Mouse (Mus musculus) spleen, embryonic (tissue): Measurements from ENCODE around the gene Kera.

Source experiments
- CTCF ChIA-PET: fragments of 350-600 bp; sonication (Branson Sonifier 250); formaldehyde crosslinking; loops from one replicate; lab custom pipeline; 2022; lab: Charles Lee

The Kera gene

DNA sequence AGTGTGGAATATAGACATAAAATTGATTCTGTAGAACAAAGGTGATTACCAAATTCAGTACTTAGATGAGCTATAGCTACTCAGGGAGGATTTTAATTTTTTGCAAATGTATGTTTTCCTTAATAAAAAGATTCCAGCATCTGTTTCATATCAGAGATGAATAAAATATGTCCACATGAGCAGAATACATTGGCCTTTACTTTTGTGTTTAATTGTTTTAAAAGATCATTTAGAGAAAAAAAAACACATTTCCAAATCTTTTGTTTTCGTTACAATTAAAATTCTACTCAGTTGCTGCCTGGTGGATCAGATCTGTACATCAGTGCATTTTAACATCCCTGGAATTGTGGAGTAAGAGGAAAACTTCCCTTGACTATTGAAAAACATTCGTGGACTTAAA is at the start of gene Kera:
Kera (plus strand) TSS at position 301 of the 400 bp plus-strand sequence.
- CTCF ChIA-PET = no interaction called here

DNA sequence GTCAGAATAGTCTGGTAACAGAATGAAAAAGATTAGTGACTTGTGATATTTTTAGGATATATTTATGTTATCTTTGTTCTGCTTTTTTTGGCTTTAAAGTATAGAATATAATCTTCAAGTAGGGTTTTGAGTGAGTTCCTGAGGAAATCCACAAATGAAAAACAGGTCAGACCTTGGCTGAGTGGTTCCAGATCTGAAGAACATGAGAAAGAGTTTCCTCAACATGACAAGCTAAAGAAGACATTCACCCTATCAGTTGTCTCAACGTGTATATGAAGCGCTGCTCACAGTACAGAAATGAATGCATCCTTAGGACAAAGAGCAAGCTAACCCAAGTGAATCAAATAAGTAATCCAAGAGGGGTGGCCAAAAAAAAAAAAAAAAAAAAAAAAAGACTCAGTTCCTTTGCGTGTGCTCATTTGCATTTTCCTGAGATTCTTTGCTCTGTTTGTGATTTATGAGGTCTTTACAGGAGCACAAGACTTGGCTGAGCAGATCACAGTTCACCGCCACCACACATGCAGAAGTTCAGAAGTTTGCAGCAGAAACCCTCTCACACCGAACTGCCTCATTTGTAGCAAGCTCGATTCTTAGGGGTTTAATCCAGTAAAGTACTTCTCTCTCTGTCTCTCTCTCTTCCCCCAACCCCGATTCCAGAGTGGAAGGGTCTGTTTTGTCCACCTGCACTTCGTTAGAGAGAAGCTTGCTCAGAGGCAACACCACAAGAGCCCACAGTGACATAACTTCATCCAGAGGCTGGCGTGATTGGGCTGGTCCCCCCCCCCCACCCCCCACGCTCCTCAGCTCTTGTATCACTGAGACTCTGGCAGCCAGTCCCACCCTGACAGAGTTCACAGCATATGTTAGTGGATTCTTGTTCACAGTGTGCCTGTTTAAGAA is 41.5 kb upstream of the Kera start, which contains the start of gene Lum:
Lum (plus strand) TSS at position 172 of the 900 bp plus-strand sequence.
- CTCF ChIA-PET = no interaction called here

DNA sequence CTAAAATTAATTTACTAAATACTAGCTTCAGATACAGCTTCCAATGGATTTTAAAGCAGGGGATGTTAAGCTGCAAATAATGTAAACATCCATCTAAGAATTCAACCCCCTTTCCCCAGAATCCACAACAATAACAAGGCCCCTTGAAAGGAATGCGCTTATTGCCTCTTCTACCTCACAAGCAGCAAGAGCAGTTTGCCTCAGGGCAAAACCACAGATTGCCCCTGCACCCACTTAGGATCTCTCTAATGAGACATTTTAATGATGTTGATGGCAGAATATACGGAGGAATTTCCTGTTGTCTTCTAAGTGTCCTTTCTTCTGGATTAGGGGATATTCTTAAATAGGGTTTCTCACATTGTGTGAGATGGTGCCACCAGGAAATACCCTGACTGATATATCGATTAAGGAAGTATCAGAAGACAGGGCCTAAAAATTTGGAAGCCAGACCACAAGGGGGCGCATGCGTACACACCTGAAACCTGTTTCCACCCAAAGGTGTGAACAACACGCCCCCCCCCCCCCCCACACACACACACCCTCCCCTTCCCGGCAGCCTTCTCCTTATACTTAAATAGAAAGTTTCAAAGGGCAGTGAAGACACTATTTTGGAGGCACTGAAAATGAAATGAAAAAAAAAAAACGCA is 39.1 kb upstream of the Kera start:
- CTCF ChIA-PET = no interaction called here

DNA sequence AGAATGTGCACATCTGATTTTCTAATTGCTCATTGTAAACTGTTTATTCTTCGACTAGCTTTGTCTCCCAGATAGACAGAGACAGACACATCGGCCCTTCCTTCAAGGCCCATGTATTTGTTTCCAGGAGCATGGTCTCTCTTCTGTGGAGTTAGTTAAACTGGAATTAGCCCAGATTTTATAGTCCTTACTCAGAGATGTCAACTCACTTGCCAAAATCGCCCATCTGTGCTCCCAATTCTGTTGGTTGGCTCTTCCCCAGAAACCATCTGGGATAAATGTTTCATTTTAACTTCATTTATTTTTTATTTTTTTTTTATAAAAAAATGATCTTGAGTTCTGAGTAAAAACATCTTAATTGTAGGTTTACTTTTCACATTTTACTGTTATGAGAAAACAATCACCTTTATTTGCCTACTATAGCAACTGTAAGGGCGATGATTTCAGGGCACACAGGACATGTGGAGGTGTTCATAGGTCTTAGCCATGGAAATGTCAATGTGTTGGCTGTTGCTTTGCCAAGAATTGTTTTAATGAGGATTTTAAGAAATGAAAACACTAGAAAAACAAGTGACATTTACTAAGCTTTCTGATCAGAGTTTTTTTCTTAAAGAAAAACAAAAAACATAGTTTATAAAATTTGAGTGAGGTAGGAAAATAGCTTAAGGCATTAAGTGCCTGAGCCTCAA is 24.0 kb upstream of the Kera start:
- CTCF ChIA-PET = no interaction called here

DNA sequence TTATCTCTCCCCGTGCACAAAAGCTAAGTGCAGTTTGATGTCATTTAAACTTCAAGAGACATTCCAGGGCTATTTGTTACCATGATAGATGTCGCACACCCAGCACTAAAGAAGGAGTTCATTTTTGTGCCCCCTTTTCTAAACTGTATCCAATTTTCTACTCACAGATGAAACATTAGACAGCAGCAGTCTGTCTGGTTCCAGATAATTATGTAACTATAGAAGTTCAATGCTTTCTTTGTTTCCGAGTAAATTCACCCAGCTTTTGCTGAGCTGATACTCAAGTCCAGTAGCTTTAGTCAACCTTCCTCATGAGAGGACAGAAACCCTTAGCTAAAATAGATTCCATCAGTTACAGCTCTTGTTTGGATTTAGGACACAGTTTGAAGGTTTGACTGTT is 22.5 kb upstream of the Kera start:
- CTCF ChIA-PET = no interaction called here

DNA sequence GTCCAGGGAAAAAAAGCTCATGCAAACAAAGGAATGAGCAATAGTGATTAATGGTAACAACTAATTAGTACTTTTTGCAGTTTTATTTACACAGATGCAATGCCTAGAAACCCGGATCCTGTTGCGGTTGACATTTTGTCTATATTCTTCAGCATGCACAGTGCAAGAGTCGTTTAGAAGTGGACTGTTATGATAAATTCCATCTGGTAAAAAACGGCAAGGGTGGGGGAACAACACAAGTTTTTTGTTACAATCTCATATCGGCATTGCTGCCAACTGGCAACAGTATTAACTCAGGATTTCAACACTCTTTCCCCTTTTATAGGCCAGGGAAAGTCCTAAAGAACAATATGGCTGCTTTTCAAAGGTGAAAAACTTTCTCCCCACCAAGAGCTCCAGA is 19.5 kb upstream of the Kera start:
- CTCF ChIA-PET = no interaction called here

DNA sequence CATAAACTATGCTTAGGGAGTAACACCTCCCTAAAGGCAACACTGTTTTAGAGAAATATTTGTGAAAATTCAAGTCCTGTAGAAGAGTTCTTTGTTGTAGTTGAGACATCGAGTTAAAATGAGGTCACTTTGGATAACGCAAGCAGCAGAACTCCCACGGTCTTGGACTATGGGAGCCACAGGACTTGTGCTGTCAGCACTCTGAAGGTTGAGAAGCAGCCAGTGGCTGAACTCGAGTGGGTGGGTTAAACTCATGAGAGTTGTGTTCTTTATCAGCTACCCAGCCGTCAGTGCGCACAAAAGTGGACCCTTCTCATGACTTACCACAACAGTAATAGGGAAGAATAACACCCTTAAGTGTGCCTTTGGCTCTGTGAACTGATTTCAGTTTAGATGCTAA is 17.1 kb upstream of the Kera start:
- CTCF ChIA-PET = no interaction called here

DNA sequence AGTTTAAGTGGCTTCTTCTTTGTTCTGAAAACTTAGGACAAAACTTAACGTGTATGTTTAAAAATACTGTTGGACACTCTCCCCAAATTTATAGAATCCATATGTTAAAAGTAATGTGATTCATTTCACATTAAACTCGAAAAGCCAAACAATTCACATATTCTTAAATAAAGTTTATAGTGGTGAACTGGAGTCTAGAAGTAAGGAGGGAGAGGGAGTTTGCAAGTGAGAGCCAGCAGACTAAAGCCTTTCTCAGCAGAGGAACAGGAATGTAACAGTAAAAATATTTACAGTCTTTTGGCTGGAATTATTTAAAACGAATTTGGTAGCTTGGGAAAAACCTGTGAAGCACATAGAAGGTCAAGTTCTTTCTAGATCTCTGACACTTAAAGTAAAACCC is 15.6 kb upstream of the Kera start:
- CTCF ChIA-PET = no interaction called here

DNA sequence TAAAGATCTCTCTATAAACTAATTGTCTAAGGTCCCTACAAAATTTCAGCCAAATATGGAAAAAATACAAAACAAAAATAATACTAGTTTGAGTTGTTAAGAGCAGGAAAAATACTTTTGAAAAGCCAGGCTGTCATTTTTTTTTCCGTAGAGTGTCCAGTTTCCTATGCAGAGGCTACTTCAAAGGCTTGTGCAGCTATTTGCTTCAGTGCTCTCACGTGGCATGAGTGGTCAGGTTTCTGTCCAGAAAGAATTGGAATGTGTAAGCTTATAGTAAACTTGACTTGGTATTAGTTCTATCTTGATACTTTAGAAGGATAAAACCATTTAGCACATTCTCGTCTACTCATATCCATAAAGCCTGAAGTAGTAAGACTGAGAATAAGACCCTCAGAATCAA is 15.0 kb upstream of the Kera start:
- CTCF ChIA-PET = no interaction called here

DNA sequence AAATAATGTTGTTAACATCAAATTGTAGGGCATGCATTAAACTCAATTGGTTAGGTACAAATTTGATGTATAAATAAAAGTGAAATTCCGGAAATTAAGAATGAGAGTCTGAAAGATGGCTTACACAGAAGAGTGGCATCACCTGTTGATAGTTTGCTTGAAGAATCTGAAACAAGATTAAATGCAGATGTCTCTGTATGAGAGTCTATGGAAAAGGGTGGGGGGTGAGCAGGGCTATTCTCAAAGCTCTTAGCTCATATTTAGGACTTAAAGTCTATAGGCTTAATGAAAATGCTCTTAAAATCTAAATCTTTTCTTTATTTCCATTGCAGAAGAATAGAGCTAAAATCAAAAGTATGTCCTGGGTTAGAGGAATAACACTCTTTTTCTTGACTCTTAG is 11.0 kb upstream of the Kera start:
- CTCF ChIA-PET = no interaction called here

DNA sequence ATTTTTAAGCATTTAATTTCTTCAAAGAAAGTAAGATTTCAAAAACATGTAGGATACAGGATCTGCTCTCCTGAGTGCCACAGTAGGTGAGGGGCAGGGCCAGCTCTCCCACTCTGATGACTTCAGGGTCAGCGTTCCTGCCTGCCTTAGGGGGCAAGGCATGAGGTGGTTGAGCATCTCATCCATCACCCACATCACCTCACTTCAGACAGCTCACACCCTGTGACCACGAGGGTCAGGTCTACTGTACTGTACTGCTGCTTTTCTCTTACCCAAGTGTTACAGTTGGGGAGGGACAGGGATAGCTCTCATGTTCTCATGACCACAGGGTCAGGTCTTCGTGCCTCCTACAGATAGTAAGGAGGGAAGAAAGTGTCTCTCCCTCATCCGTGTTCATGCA is 4.9 kb upstream of the Kera start:
- CTCF ChIA-PET = no interaction called here

DNA sequence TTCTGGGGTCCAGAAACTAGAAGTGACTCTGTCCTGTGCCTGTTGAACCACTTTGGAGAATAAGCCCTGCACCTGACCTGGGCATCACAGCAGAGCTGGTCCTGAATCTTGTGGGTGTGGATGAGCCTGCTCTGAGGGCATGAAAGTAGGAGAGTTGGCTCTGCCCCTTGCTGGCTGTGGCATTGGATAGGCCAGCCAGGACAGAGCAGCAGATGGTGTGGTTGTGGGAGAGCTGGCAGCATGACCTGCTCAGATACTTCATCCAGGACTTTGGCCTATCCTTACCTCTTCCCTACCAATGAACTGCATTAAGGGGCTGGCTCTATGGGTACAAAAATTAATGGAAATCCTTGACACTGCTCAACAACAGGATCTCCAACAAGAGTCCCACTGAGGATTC is 3.4 kb upstream of the Kera start:
- CTCF ChIA-PET = no interaction called here

DNA sequence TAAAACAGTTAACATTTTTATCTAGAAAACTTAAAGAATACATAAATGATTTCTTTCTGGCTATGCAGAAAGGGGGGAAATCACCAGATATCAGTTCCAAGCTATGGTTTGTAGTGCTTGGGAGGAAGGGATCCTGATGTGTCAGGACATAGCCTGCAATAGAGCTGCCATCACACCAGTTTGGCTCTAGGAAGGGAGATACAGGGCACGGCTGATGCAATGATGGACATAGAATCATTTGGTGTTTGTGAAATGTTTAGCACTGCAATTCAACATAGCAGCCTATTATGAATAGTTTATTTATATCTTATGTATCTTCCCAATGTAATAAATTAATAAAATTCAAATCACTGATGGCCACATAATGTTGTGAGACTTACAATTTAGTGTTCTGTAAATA is 15.6 kb downstream of the Kera start:
- CTCF ChIA-PET = no interaction called here

DNA sequence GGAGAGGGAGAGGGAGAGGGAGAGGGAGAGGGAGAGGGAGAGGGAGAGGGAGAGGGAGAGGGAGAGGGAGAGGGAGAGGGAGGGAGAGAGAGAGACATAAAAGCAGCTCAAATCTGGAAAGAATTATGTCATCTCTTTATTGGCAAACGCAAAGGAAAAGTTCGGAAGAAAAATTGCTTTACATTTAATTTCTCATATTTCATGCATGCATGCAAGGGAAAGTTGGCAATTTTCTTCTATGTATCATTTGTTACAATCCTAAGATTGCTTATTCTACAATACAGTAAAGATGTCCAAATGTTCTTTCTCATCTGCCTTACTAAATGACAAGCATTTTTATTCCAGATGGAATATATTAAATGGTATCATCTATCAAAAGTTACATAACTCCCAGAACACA is 17.7 kb downstream of the Kera start:
- CTCF ChIA-PET = no interaction called here

DNA sequence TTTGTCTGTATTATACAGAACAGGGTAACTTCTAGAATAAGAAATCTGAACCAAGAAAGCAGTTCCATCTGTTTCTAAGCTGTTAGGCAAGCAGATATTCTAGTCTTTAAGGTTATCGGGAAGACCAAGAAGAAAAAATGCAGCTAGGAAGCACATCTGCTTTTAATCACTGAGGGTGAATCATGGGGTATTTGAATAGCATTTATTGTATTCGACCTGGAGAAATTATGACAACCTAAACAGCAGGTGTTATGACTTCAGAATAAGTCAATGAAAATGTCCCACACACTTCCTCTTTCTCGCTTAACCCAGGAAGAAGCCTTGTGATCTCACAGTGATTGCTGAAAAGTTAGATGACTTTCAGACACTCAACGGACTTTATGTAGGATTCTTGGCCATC is 18.4 kb downstream of the Kera start:
- CTCF ChIA-PET = no interaction called here

DNA sequence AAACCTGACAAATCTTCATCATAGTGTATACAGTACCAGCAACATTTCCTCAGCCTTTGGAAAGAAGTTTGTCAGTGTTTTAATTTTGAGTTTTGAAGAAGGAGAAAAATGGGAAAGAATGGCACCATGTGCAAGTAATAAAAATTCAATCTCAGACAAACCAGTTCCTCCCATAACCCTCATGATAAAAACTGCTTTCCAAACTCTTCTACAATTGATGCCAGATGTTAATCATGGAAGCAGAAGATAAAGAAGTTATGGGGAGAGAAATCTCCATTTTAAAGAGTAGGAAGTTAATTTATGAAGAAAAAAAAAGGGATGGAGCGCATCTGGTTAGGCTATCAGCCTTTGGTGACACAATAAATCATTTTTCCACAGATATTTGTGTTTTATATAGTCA is 19.9 kb downstream of the Kera start:
- CTCF ChIA-PET = no interaction called here

DNA sequence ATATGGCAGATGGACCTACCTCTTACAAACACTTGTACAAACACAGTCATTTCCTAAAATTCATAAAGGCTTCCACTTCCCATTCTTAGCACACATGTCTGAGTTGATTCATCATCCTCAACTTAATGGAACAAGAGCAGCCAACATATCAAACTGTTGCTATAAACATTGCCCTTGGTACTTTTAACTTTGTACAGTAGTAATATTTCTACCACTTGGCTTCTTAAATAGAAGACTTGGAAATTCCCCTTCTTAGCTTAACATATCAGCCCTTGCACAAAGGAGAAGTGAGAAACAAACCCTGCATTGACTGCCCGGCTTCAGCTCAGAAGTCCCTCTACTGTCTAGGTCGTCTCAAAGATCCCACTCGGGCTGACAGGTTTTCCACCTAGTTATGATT is 24.4 kb downstream of the Kera start:
- CTCF ChIA-PET = no interaction called here

DNA sequence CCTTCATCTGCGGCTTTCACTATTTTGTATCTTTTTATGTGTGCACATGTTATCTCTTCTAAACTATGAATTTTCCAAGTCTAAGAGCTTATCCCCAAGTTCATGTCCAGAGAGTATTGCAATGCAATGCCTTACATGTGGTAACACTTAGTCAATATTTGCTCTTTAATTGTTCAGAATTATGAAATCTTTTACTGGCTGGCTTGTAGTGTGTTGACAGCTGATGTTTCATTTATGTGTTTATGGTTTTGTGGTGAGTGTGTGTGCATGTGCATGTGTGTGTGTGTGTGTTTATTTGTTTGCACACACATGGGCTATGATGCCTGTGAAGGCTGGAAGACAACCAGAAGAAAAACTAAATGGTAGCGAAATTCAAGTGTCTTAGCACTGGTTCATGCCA is 35.2 kb downstream of the Kera start:
- CTCF ChIA-PET = no interaction called here

DNA sequence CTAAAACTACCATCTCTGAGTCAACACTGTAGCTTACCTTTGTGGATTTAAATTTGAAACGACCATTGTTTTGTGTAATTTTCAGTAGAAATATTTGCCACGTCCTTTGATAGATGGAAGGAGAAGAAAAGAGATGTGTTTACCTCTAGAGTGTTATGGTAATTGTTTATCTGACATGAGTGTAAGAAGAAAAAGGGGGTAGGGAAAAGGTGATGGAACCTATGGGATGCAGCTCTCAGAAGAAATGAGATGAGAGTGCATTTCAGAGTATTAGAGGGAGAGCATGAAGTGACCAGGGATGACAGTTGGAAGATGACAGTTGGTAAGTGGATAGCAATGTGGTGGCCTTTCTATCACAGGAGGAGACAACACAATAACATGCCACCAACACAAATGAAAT is 37.1 kb downstream of the Kera start, which contains the start of gene Epyc:
Epyc (plus strand) TSS at position 301 of the 400 bp plus-strand sequence.
- CTCF ChIA-PET = no interaction called here

DNA sequence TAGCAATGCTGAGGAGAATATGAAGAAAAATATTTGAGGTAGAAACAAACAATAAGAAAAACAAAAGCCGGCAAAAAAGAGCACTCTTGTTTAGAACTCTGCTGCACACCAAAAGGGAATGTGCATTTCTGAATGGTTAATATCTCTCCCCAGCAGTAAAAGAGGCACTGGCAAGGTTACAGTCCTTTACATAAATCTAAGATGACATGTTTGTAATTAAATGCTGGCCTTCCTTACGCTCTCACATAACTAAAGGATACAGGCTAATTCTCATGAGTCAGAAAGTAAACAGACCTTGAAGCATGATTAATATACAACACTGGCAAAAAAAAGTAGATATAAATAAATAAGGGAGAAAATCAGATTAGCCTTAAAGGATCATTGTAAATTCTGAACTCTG is 43.7 kb downstream of the Kera start:
- CTCF ChIA-PET = interaction anchor here (0.7 kb wide), 1 partner anchor 142 kb away, joined by 4 read pairs; no protein-coding TSS in a partner anchor

DNA sequence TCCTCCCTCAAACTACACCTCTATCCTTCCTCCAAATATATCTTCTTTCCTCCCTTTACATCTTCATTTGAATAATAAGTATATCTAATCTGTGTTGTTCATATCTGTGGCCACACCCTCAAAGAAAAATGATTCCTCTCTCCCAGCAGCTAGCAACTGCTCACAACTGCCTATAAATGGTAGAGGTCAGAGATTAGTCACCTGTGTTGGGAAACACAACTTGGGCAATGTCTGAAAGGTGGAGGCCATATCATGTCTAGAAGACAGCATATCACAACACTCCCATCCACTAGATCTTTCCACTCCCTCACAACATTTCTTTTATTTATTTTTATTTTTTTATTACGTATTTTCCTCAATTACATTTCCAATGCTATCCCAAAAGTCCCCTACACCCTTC is 52.8 kb downstream of the Kera start:
- CTCF ChIA-PET = no interaction called here
